Mouse (Mus musculus) limb, embryonic 10.5 days (tissue): Measurements from ENCODE around the gene Dstn. TPM values are rescaled to one million over a fixed set of nuclear protein-coding genes. Genes with fewer than 3 reads are reported as not detected.

ENCODE experiments used
- DNase-seq: peaks from one replicate; pipeline ENCODE4 v3.0.0-alpha.2; 2017; ENCODE audit warnings: low spot score
- H3K27ac ChIP-seq: fragments of 300-500 bp; sonication (generic); 2 replicates; pipeline ENCODE4 v1.5.1; 2016; ENCODE audit warnings: mild to moderate bottlenecking
- H3K27me3 ChIP-seq: fragments of 300-500 bp; sonication (generic); 2 replicates; pipeline ENCODE4 v1.6.1; 2016; ENCODE audit warnings: low read depth, mild to moderate bottlenecking; ENCODE audit not compliant: poor library complexity, severe bottlenecking
- H3K36me3 ChIP-seq: fragments of 300-500 bp; sonication (generic); 2 replicates; pipeline ENCODE4 v1.6.1; 2016; ENCODE audit warnings: mild to moderate bottlenecking, moderate library complexity
- H3K4me1 ChIP-seq: fragments of 300-500 bp; sonication (generic); 2 replicates; pipeline ENCODE4 v1.6.1; 2016
- H3K4me3 ChIP-seq: fragments of 300-500 bp; sonication (generic); 2 replicates; pipeline ENCODE4 v1.5.1; 2016; ENCODE audit warnings: mild to moderate bottlenecking, moderate library complexity
- H3K9me3 ChIP-seq: fragments of 300-500 bp; sonication (generic); replicated peaks from 2 replicates; pipeline ENCODE4 v1.6.1; 2016; ENCODE audit warnings: mild to moderate bottlenecking
- WGBS: fragments of 180-500 bp; shearing (Covaris S2); methylation state at CpG from one replicate; pipeline ENCODE4 v1.1.7; 2016; 5-methylcytosine and 5-hydroxymethylcytosine counted together
- polyA plus RNA-seq: library from polyadenylated mRNA; unstranded; fragments of >200 nt; fragmentation: Nextera tagmentation; extraction: Ambion mirVana; gene quantifications from 2 replicates; pipeline ENCODE4 v1.2.1, GENCODE M21; 2016

Gene Dstn
- polyA plus RNA-seq, 1 experiment from 2014 or later = 311 TPM

DNA sequence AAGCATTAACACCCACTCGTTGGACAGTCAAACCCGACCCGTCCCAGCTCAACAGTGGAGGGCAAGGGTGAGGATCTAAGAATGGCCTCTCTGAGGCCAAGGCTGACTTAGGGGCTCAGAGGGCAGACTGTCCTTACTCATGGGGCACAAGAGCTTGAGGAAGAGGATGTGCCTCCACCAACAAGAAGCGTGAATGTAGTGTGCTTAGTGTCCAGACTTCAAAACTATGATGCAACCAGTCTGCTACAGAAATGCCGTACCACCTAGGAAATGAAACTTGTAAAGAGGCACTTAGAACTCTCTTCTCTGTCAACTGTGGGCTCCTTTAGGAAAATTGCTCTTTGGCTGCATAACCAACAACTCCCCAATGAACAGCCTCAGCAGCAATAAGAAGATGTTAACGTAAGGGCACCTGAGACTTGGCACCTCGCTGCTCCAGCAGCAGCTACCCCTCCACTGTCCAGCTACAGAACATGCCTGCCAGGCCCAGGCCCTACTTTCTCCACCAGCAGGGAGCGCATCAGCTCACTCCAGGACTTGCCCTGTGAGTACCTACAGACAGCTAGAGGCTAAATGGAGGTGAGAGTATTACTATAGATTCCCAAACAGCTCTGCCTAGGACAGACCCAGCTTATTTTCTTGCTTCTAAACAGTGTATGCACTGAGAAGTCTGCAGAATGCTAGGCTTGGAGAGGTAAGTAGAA lies 63.5 kb downstream of the Dstn start:
- no peak for DNase-seq
- H3K4me3 ChIP-seq = no peak overlapping the region
- H3K36me3 ChIP-seq = peaks cover 34% of the 10 kb centered on the region
- WGBS = 97% methylated on average over 8 of the region's 8 CpGs
- no peak overlapping the region for H3K27ac ChIP-seq
- no peaks in the 10 kb centered on the region for H3K4me1 ChIP-seq
- H3K27me3 ChIP-seq = no peaks in the 10 kb centered on the region
- no peaks in the 10 kb centered on the region for H3K9me3 ChIP-seq

DNA sequence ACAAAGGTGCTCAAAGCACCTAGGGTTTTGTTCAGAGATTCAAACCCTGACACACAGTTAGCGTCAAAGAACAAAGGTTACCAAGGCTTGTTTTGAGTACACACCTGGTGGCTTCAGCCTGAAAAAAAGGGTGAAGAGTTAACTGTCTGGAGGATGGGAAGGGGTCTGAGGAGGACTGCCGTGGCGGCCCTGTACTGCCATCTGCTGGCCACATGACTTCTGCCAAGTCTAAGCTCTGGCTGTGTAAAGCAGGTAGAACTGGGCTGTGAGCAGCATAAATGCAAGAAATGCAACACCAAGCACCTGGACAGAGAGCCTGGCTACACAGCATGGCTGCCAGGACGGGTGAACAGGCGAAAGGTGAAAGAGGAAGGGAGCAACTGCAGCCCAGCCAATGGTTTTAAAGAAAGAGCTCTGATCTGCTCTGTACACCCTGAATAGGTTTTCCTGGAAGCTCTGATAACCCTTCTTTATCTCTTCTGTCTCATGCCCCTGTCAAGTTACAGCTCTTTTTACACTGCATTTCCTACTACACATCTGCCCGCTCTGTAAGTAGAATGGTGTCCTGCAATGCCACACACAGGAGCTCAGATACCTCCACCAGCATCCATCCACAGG lies 65.8 kb downstream of the Dstn start:
- DNase-seq = peak; percentile 81
- no peaks in the 10 kb centered on the region for H3K4me1 ChIP-seq
- 50% methylated on average over 6 of the region's 6 CpGs for WGBS
- peaks cover 38% of the 10 kb centered on the region for H3K36me3 ChIP-seq
- no peak overlapping the region for H3K4me3 ChIP-seq
- H3K27me3 ChIP-seq = no peaks in the 10 kb centered on the region
- no peaks in the 10 kb centered on the region for H3K9me3 ChIP-seq
- no peak overlapping the region for H3K27ac ChIP-seq

DNA sequence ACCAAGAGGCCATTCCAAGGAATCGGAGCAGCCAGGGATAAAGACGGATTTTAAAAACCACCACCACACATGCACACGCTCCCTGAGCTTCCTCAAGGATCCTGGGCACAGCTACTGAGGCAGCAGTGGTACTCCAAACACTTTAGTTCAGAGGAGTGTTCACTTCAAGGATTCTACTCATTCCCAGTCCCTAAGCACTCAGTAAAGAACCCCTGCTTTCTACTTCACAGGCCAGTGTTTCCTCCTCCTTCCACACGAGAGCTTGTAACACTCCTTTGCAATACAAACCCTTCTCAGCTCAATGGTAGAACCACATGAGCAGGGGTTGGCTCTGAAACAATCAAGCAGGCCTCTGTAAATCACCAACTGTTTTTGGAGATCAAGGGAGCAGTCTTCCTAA lies 67.0 kb downstream of the Dstn start:
- Histone ChIP-seq H3K9me3 (no peaks in the 10 kb centered on the region), H3K4me3 (no peak overlapping the region), H3K36me3 (peaks cover 44% of the 10 kb centered on the region), H3K27me3 (no peaks in the 10 kb centered on the region), H3K27ac (no peak overlapping the region), H3K4me1 (no peaks in the 10 kb centered on the region)
- 79% methylated on average over 4 of the region's 4 CpGs for WGBS
- no peak for DNase-seq

DNA sequence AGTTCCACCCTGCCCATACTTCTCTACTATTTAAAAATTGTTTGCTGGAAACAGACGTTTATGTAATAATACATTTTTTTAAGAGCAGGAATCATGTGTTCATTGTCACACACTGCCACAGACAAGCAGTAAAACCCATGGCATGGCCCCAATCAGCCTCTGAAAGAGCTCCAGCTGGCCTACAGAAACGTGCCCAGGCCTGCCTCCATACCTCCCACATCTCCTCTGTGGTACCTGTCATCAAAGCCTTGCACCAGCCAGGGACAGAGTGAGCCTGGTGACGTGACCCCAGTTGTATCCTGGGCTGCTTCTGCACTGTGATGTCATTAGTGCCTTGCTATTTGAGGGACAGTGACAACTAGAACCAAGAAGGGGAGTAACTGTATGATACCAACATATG lies 67.8 kb downstream of the Dstn start:
- peaks cover 52% of the 10 kb centered on the region for H3K36me3 ChIP-seq
- H3K4me3 ChIP-seq = no peak overlapping the region
- no peak for DNase-seq
- no peaks in the 10 kb centered on the region for H3K4me1 ChIP-seq
- H3K27ac ChIP-seq = no peak overlapping the region
- H3K27me3 ChIP-seq = no peaks in the 10 kb centered on the region
- no peaks in the 10 kb centered on the region for H3K9me3 ChIP-seq
- WGBS = 60% methylated on average over 3 of the region's 3 CpGs

DNA sequence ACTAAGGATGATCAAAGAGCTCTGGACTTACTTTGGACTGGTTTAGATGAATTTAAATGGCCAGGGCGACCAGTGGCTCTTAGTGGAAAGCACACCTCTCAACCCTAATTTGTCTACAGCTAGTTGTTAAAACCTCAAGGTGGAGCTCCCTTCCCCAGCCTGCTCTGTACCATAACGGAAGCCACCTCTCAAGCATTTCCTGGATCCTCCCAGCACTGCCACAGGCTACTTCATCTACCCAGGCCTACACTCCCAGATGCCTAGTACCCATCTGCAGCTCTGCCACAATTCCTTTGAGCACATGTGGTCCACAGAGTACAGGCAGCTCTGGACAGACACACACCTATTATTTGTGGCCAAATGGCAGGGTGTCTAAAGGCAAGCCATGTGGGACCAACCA lies 68.4 kb downstream of the Dstn start:
- H3K36me3 ChIP-seq = peaks cover 54% of the 10 kb centered on the region
- no peak overlapping the region for H3K27ac ChIP-seq
- DNase-seq = no peak
- 58% methylated on average over 2 of the region's 2 CpGs for WGBS
- H3K9me3 ChIP-seq = no peaks in the 10 kb centered on the region
- H3K27me3 ChIP-seq = no peaks in the 10 kb centered on the region
- no peaks in the 10 kb centered on the region for H3K4me1 ChIP-seq
- no peak overlapping the region for H3K4me3 ChIP-seq

DNA sequence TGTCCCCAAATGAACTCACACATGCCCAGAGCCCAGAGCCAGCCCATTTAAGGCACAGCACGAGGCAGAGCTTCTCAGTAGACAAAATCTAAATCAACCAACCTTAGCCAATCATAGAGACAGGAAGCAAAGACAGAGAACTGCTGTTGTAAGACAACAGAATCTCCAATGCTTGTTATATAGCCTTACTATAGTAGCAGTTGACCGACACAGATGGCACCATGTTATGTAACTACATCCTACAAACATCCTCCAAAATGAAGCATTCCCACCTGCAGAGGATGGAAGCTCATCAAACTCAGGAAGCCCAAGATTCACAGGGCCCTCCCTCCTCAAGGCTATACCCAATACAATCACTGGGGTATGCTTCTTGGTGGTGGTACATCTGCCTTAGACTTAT lies 72.4 kb downstream of the Dstn start:
- H3K27me3 ChIP-seq = no peaks in the 10 kb centered on the region
- WGBS = 84% methylated on average over 2 of the region's 2 CpGs
- H3K4me3 ChIP-seq = no peak overlapping the region
- H3K27ac ChIP-seq = no peak overlapping the region
- DNase-seq = no peak
- H3K4me1 ChIP-seq = no peaks in the 10 kb centered on the region
- H3K9me3 ChIP-seq = no peaks in the 10 kb centered on the region
- peaks cover 57% of the 10 kb centered on the region for H3K36me3 ChIP-seq

DNA sequence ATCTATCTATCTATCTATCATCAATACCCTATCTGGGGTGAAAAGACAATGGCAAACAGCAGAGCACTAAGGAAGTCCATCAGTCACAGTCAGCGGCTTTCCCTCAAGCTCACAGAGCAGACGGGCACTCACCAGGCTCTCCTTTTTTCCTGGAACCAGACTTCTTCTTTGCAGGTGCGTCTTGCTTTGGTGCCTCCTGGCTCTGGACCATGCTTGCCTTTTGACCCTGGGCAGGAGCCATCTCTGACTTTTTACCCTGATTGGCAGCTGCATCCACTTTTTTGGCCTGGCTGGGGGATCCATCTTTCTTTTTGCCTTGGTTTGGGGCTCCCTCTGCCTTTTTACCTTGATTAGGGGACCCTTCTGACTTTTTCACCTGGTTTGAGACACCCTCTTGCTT lies 72.9 kb downstream of the Dstn start:
- H3K4me1 ChIP-seq = no peaks in the 10 kb centered on the region
- no peak overlapping the region for H3K4me3 ChIP-seq
- DNase-seq = no peak
- H3K9me3 ChIP-seq = no peaks in the 10 kb centered on the region
- no peak overlapping the region for H3K27ac ChIP-seq
- no peaks in the 10 kb centered on the region for H3K27me3 ChIP-seq
- WGBS = 92% methylated on average over 3 of the region's 3 CpGs
- peaks cover 55% of the 10 kb centered on the region for H3K36me3 ChIP-seq

DNA sequence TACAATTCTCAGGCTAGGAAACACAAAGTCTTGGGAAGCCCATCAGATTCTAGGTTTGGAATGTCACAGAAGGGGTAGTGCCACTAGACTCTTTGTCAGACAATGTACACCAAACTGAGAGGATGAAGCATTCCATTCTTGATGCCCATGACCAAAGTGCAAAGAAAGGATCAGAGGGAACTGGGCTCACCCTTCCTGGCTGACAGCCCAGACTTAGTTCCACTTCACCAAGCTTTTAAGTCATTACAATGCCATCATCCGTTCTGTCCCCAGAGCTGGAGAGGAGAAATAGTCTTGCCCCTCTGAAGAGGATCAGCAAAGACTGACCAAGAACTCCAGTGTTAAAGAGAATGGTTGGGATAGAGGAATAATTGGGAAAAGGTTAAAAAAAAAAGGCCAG lies 75.9 kb downstream of the Dstn start:
- Histone ChIP-seq H3K4me1 (no peaks in the 10 kb centered on the region), H3K9me3 (no peaks in the 10 kb centered on the region), H3K4me3 (no peak overlapping the region), H3K27ac (no peak overlapping the region), H3K27me3 (no peaks in the 10 kb centered on the region), H3K36me3 (peaks cover 33% of the 10 kb centered on the region)
- DNase-seq = no peak
- 79% methylated on average over 1 of the region's 1 CpGs for WGBS

DNA sequence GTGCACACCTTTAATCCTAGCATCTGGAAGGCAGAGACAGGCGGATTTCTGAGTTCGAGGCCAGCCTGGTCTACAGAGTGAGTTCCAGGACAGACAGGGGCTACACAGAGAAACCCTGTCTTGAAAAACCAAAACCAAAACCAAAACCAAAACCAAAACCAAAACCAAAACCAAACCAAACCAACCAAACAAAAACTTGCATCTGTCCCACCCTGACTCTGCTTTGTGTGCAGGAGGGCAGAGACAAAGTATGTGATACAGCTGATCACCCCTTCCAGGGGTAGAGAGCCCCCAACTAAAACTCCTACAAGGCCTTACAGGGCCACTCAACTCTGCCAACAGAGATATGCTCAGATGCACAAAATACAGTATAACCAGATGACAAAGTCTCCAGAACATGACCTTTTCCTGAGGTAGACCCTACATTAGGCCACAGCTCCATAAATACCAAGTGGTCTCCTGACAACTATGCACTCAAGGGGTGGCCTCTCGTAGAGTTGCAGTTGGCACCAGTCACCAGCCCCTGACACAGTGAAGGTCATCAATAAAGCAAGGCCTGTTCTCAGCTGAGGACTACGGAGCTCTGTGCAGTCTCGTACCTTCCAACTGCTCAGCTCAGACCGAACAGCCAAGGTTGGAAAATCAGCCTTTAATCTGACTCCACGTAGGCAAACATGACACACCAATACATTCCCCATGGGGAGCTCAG lies 77.0 kb downstream of the Dstn start:
- WGBS = 97% methylated on average over 7 of the region's 7 CpGs
- no peaks in the 10 kb centered on the region for H3K9me3 ChIP-seq
- no peak overlapping the region for H3K4me3 ChIP-seq
- no peaks in the 10 kb centered on the region for H3K27me3 ChIP-seq
- H3K27ac ChIP-seq = no peak overlapping the region
- H3K4me1 ChIP-seq = no peaks in the 10 kb centered on the region
- H3K36me3 ChIP-seq = peaks cover 28% of the 10 kb centered on the region
- no peak for DNase-seq

Other genes with a start within 250 kb of the Dstn start
- 0.95 and 1.1 TPM in 2 replicates for gene Bfsp1, start 52.1 kb upstream of the Dstn start, polyA plus RNA-seq
- gene Rrbp1, start 95.9 kb downstream of the Dstn start, polyA plus RNA-seq = 52.7 and 63.9 TPM in 2 replicates
- gene Banf2, start 117.7 kb downstream of the Dstn start, polyA plus RNA-seq = not detected in 2 replicates